Mouse (Mus musculus) forebrain, embryonic 11.5 days (tissue): Measurements from ENCODE around the gene Nova1. TPM values are rescaled to one million over a fixed set of nuclear protein-coding genes. Genes with fewer than 3 reads are reported as not detected.

Source experiments
- ATAC-seq: fragments of 200-750 bp; cut with Nextera tagmentation; replicated peaks from 2 replicates; pipeline ENCODE4 v1.8.0; 2017; ENCODE audit warnings: moderate TSS enrichment; ENCODE audit not compliant: low FRiP score
- DNase-seq: peaks from one replicate; pipeline ENCODE4 v3.0.0-alpha.2; 2017; ENCODE audit warnings: low spot score
- H3K27ac ChIP-seq: fragments of 300-500 bp; sonication (generic); 2 replicates; pipeline ENCODE4 v1.5.1; 2014; ENCODE audit warnings: low read depth, low read length
- H3K27me3 ChIP-seq: fragments of 300-500 bp; sonication (generic); 2 replicates; pipeline ENCODE4 v1.6.1; 2014; ENCODE audit warnings: mild to moderate bottlenecking, low read length, mixed read lengths; ENCODE audit not compliant: control insufficient read depth, insufficient read depth
- H3K36me3 ChIP-seq: fragments of 300-500 bp; sonication (generic); 2 replicates; pipeline ENCODE4 v1.6.1; 2014; ENCODE audit warnings: mild to moderate bottlenecking, low read length, moderate library complexity, mixed read lengths; ENCODE audit not compliant: control insufficient read depth, insufficient read depth
- H3K4me1 ChIP-seq: fragments of 300-500 bp; sonication (generic); replicated peaks from 2 replicates; pipeline ENCODE4 v1.6.1; 2014; ENCODE audit warnings: low read length, mixed read lengths; ENCODE audit not compliant: control insufficient read depth, insufficient read depth
- H3K4me2 ChIP-seq: fragments of 300-500 bp; sonication (generic); 2 replicates; pipeline ENCODE4 v1.6.1; 2014; ENCODE audit warnings: low read depth, mild to moderate bottlenecking, low read length, moderate library complexity, mixed read lengths; ENCODE audit not compliant: severe bottlenecking
- H3K4me3 ChIP-seq: fragments of 300-500 bp; sonication (generic); 2 replicates; pipeline ENCODE4 v1.5.1; 2014; ENCODE audit warnings: low read depth, low read length
- H3K9ac ChIP-seq: fragments of 300-500 bp; sonication (generic); 2 replicates; pipeline ENCODE4 v1.6.1; 2014; ENCODE audit warnings: low read length
- H3K9me3 ChIP-seq: fragments of 300-500 bp; sonication (generic); 2 replicates; pipeline ENCODE4 v1.6.1; 2016; ENCODE audit warnings: low read length, mixed read lengths; ENCODE audit not compliant: control insufficient read depth
- WGBS: fragments of 180-500 bp; shearing (Covaris S2); extraction: QIAGEN DNeasy Blood & Tissue Kit; methylation state at CpG from one replicate; pipeline ENCODE4 v1.1.7; 2014; 5-methylcytosine and 5-hydroxymethylcytosine counted together
- polyA plus RNA-seq: library from polyadenylated mRNA; unstranded; fragments of >200 nt; fragmentation: Nextera tagmentation; extraction: Ambion mirVana; gene quantifications from 2 replicates; pipeline ENCODE4 v1.2.1, GENCODE M21; 2014

Gene Nova1
- 18.2 and 21.1 TPM in 2 replicates for polyA plus RNA-seq

DNA sequence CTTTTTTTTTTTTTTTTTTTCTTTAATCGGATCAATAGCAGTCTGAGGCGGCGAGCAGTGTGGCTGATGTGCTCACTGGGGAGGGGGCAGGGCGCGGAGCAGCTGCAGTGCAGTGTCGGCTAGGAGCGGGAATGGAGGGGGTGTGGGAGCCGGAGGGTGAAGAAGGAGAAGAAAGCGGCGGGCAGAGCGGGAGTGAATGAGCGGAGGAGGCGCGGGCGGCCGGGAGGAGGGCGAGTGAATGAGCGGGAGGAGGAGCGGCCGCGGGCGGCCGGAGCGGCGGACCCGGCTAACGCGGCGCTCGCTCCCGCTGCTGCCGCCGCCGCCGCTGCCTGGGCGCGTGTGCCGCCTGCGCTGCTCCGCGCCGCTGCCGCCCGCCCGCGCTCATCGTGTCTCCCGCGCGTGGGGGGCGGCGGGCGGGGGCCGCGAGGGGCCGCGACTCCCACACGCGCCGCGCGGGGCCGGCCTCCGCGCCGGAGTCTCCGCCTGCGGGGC is at the start of gene Nova1:
Gene Nova1 (minus strand): TSS at position 74 of the 492 bp plus-strand sequence.
- DNase-seq, result peak; percentile 91
- under 1% methylated on average over 47 of the region's 68 CpGs for WGBS

DNA sequence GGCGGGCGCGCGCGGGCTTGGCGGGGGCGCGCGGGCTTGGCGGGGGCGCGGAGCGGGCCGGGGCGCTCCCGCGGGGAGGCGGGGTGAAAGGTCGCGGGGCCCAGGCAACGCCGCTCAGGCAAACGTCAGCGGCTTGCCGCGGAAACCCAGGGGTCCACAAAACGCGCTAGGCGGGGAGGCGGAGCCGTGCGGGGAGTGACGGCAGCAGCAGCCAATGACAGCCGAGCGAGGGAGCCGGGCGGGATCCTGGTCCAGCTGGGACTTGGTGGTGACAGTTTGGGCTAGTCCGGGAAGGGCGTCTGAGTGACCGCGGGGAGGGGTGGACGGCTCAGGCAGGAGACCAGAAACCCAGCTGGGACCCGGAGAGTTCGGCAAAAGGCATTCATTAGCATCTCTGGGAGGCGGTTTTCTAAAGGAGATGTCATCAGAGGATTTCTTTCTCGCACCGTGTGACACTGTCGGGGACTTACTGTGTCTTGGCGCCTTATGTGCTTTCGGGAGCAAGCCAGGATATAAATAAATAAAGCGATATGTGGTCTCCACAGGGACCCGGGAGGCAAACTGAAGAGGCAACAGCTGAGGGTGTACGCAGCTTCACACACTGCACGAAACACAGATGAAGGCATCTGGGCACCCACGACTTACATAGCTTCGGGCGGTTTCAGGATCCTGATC is 756 bp upstream of the Nova1 start:
- no peaks in the 10 kb centered on the region for H3K9me3 ChIP-seq
- H3K4me3 ChIP-seq, result peak overlapping the region; percentile 75
- under 1% methylated on average over 57 of the region's 57 CpGs for WGBS
- H3K27ac ChIP-seq, result peak overlapping the region; percentile 98
- H3K36me3 ChIP-seq, result no peaks in the 10 kb centered on the region
- ATAC-seq, result peak; percentile 92
- peak; percentile 98 for DNase-seq
- peak overlapping the region; percentile 95 for H3K9ac ChIP-seq
- peaks cover 3% of the 10 kb centered on the region; the same call in 1 of the 2 replicates for H3K4me1 ChIP-seq
- no peaks in the 10 kb centered on the region for H3K27me3 ChIP-seq
- H3K4me2 ChIP-seq, result peak overlapping the region; percentile 59

More for the DNA sequence above, at the start of gene Nova1:
- peak within 1 kb of the TSS; percentile 75 for H3K4me3 ChIP-seq
- peaks cover 3% of the 10 kb centered on the region; the same call in 1 of the 2 replicates for H3K4me1 ChIP-seq
- H3K36me3 ChIP-seq, result no peaks in the 10 kb centered on the region
- ATAC-seq, result peak; percentile 84
- H3K27me3 ChIP-seq, result no peaks in the 10 kb centered on the region
- peak within 1 kb of the TSS; percentile 98 for H3K27ac ChIP-seq
- peak within 1 kb of the TSS; percentile 95 for H3K9ac ChIP-seq
- no peaks in the 10 kb centered on the region for H3K9me3 ChIP-seq
- H3K4me2 ChIP-seq, result peak within 1 kb of the TSS; percentile 59

DNA sequence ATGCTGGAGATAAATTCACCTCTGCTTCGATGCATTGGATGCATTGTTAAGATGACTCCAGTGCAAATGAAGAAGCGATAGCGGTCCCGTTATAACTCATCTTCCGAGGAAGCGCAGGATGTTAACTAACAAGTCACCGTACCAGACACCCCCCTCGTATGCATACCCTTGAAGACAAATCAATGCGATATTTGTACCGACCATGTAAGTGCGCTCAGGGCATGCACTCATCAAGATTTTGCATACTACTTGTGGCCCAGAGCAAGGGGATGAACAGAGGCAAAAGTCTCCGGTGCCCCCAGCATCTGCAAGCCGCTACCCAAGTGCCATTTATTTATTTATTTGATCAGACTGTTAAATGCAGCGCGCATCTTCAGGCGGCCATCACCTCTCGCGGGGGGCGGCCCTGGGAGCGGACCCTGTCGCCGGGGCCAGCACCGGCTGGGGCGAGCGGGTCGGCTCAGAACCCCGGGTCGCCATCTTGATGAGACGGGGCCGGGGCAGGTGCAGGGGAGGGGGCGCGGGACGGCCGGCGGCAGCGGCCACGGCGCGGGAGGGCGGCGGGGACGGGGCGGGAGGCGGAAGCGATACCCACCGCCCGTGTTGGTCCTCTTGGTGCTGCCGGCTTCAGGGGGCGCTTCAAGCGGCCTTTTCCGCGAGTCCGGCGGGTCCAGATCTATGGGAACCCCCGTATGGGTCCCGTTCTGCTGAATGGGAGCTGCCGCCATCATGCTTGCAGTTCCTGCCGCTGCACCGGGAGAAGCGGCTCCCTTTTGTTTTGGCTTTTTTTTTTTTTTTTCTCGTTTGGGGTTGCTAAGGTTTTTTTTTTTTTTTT is 491 bp downstream of the Nova1 start:
- Histone ChIP-seq H3K4me3 (peak overlapping the region; percentile 75), H3K9ac (peak overlapping the region; percentile 95), H3K36me3 (no peaks in the 10 kb centered on the region), H3K27me3 (no peaks in the 10 kb centered on the region), H3K27ac (peak overlapping the region; percentile 98), H3K4me1 (peaks cover 3% of the 10 kb centered on the region; the same call in 1 of the 2 replicates), H3K4me2 (peak overlapping the region; percentile 59), H3K9me3 (no peaks in the 10 kb centered on the region)
- peak; percentile 60 for ATAC-seq
- under 1% methylated on average over 60 of the region's 61 CpGs for WGBS
- peak; percentile 86 for DNase-seq

- Histone ChIP-seq H3K27me3 (no peaks in the 10 kb centered on the region), H3K27ac (peak overlapping the region; percentile 98; the same call in 1 of the 2 replicates), H3K9ac (peak overlapping the region; percentile 95), H3K4me3 (peak overlapping the region; percentile 75), H3K9me3 (no peaks in the 10 kb centered on the region), H3K36me3 (no peaks in the 10 kb centered on the region), H3K4me1 (peaks cover 3% of the 10 kb centered on the region; the same call in 1 of the 2 replicates), H3K4me2 (peak overlapping the region; percentile 59)
- WGBS, result 3% methylated on average over 14 of the region's 14 CpGs
- no peak for DNase-seq
- no peak for ATAC-seq
These were observed 1.4 kb downstream of the Nova1 start for GRCm38 (mm10) chr12:46817211-46817803.

- WGBS, result 24% methylated on average over 3 of the region's 3 CpGs
- Histone ChIP-seq H3K4me2 (peak overlapping the region; percentile 59), H3K9ac (no peak overlapping the region), H3K27ac (no peak overlapping the region), H3K4me1 (peaks cover 3% of the 10 kb centered on the region; the same call in 1 of the 2 replicates), H3K36me3 (no peaks in the 10 kb centered on the region), H3K9me3 (no peaks in the 10 kb centered on the region), H3K27me3 (no peaks in the 10 kb centered on the region), H3K4me3 (peak overlapping the region; percentile 75)
- DNase-seq, result no peak
- no peak for ATAC-seq
These were observed 2.4 kb downstream of the Nova1 start for GRCm38 (mm10) chr12:46816291-46816690.

GRCm38 (mm10) chr12:46815697-46816096 is 3.0 kb downstream of the Nova1 start:
- Histone ChIP-seq H3K4me2 (peak overlapping the region; percentile 59; the same call in 1 of the 2 replicates), H3K9me3 (no peaks in the 10 kb centered on the region), H3K27ac (no peak overlapping the region), H3K36me3 (no peaks in the 10 kb centered on the region), H3K27me3 (no peaks in the 10 kb centered on the region), H3K4me3 (peak overlapping the region; percentile 75), H3K4me1 (peaks cover 3% of the 10 kb centered on the region; the same call in 1 of the 2 replicates), H3K9ac (no peak overlapping the region; the same call in 1 of the 2 replicates)
- DNase-seq (no peak), ATAC-seq (no peak)
- WGBS, result 72% methylated on average over 5 of the region's 5 CpGs

DNA sequence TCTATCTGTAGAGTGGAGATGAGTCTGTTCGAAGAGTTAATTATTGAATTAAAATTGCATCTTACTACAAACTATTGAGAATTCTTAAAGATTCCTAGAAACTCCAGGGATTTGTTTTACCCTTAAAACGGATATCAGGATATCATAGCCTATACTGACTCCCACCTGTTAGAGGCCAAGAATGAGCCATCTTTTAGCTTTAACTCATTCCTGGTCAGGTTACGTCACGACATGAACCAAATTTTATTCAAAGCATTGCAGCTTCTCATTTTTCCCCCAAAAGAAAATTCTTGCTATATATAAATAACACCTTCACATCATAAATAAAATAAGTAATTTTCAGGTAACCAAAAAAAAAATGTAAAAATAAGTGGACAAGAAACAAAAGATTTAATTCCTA is 3.9 kb downstream of the Nova1 start:
- ATAC-seq, result no peak
- Histone ChIP-seq H3K27ac (no peak overlapping the region), H3K4me2 (no peak overlapping the region), H3K4me1 (peaks cover 3% of the 10 kb centered on the region; the same call in 1 of the 2 replicates), H3K36me3 (no peaks in the 10 kb centered on the region), H3K9ac (no peak overlapping the region), H3K27me3 (no peaks in the 10 kb centered on the region), H3K4me3 (no peak overlapping the region), H3K9me3 (no peaks in the 10 kb centered on the region)
- no peak for DNase-seq
- 89% methylated on average over 4 of the region's 4 CpGs for WGBS

DNA sequence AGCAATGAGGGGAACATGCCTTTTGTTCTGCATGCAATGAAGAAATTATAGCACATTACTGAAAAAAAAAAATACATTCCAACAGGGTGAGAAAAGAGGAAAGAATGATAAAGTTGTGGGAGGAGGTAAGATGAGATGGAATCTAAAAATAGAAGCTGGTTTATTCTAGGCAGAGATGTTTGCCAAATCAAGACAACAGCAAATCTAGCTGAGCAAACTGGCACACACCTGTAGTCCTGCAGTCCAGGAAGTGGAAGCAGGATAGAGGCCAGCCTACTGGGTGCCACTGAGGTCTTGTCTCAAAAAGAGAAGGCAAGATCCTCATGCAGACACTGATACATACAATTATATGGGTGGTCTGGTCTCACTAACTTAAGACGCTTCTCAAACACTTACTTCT is 17.4 kb downstream of the Nova1 start:
- Histone ChIP-seq H3K4me1 (no peaks in the 10 kb centered on the region), H3K9me3 (no peaks in the 10 kb centered on the region), H3K27me3 (no peaks in the 10 kb centered on the region), H3K27ac (no peak overlapping the region), H3K36me3 (no peaks in the 10 kb centered on the region), H3K4me2 (no peak overlapping the region), H3K9ac (no peak overlapping the region), H3K4me3 (no peak overlapping the region)
- WGBS, result 85% methylated on average over 1 of the region's 1 CpGs
- DNase-seq (no peak), ATAC-seq (no peak)
